Mouse (Mus musculus) ES-Bruce4 (cell line): ENCODE results near the gene Pamr1. TPM values are rescaled to one million over a fixed set of nuclear protein-coding genes. Genes with fewer than 3 reads are reported as not detected.

Experiments
- H3K27ac ChIP-seq: 2 replicates; pipeline ENCODE4 v1.5.1; 2012; ENCODE audit warnings: low read length, inconsistent platforms; ENCODE audit not compliant: insufficient read depth
- H3K27me3 ChIP-seq: 2 replicates; pipeline ENCODE4 v1.6.1; 2012; ENCODE audit warnings: mild to moderate bottlenecking, low read length, inconsistent platforms; ENCODE audit not compliant: control insufficient read depth, poor library complexity, insufficient read depth, severe bottlenecking
- H3K36me3 ChIP-seq: 2 replicates; pipeline ENCODE4 v1.6.1; 2012; ENCODE audit warnings: inconsistent platforms, mild to moderate bottlenecking, low read length, moderate library complexity; ENCODE audit not compliant: control insufficient read depth, poor library complexity, insufficient read depth, severe bottlenecking
- H3K4me1 ChIP-seq: one replicate; pipeline ENCODE4 v1.8.1; 2011; ENCODE audit warnings: low read length; ENCODE audit not compliant: control insufficient read depth, insufficient read depth
- H3K4me3 ChIP-seq: 2 replicates; pipeline ENCODE4 v1.5.1; 2011; ENCODE audit warnings: low read depth, mild to moderate bottlenecking, low read length
- H3K9ac ChIP-seq: 2 replicates; pipeline ENCODE4 v1.6.1; 2012; ENCODE audit warnings: low read depth, mild to moderate bottlenecking, inconsistent platforms; ENCODE audit not compliant: poor library complexity, severe bottlenecking
- H3K9me3 ChIP-seq: replicated peaks from 2 replicates; pipeline ENCODE4 v1.6.1; 2012; ENCODE audit warnings: mild to moderate bottlenecking, low read length, inconsistent platforms; ENCODE audit not compliant: control insufficient read depth, poor library complexity, insufficient read depth, severe bottlenecking
- CTCF ChIP-seq: IDR thresholded peaks from one replicate; pipeline ENCODE4 v1.8.1; 2011; ENCODE audit warnings: low read depth, low read length
- EP300 ChIP-seq: IDR thresholded peaks from 2 replicates; pipeline ENCODE4 v1.6.1; 2011; ENCODE audit warnings: low read depth, low read length; ENCODE audit not compliant: insufficient read depth
- POLR2A ChIP-seq: IDR thresholded peaks from one replicate; pipeline ENCODE4 v1.8.1; 2011; ENCODE audit warnings: low read length; ENCODE audit not compliant: insufficient read depth
- polyA plus RNA-seq: library from polyadenylated mRNA; stranded (reverse); fragments of >200 nt; gene quantifications from 2 replicates; pipeline ENCODE4 v1.2.4, GENCODE M21; 2011; ENCODE audit warnings: low read depth; ENCODE audit not compliant: missing spikeins, insufficient read depth, insufficient read length

Gene Pamr1
- polyA plus RNA-seq, 1 experiment, result 0.21 TPM

- Histone ChIP-seq H3K27me3 (no peaks in the 10 kb centered on the region; the same call in 1 of the 2 replicates), H3K36me3 (no peaks in the 10 kb centered on the region), H3K4me3 (no peak overlapping the region), H3K9me3 (no peaks in the 10 kb centered on the region), H3K9ac (no peak overlapping the region), H3K27ac (no peak overlapping the region), H3K4me1 (no peaks in the 10 kb centered on the region)
- TF ChIP-seq EP300, result no peak
- TF ChIP-seq POLR2A, result no peak
- TF ChIP-seq CTCF, result no peak
Measured at GRCm38 (mm10) chr2:102589977-102590376, 40.2 kb downstream of the Pamr1 start.

DNA sequence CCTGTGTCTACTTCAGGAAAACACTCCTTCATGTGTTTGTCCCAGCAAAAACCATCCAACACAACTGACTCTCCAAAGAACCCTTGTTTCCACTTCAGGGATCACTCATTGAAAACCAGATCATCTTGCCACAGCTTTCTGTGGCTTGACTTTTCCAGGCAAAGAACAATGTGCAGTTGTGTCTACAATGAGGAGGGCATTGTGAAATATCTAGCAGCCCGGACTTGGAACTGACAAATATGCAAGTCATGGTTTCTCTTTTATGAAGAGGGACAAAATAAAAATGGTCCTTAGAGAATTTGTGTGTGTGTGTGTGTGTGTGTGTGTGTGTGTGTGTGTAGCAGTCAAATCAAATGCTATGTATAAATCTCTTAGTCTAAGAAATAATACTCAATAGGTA is 44.7 kb downstream of the Pamr1 start:
- H3K9me3 ChIP-seq, result no peaks in the 10 kb centered on the region
- no peak overlapping the region for H3K4me3 ChIP-seq
- no peaks in the 10 kb centered on the region for H3K4me1 ChIP-seq
- H3K36me3 ChIP-seq, result no peaks in the 10 kb centered on the region
- H3K9ac ChIP-seq, result no peak overlapping the region
- no peak for TF ChIP-seq EP300
- TF ChIP-seq CTCF, result no peak
- no peak for TF ChIP-seq POLR2A
- H3K27ac ChIP-seq, result no peak overlapping the region
- no peaks in the 10 kb centered on the region; the same call in 1 of the 2 replicates for H3K27me3 ChIP-seq

- H3K4me3 ChIP-seq, result no peak overlapping the region
- H3K36me3 ChIP-seq, result no peaks in the 10 kb centered on the region
- no peak for TF ChIP-seq EP300
- TF ChIP-seq POLR2A, result no peak
- no peak for TF ChIP-seq CTCF
- no peaks in the 10 kb centered on the region; the same call in 1 of the 2 replicates for H3K27me3 ChIP-seq
- H3K9ac ChIP-seq, result no peak overlapping the region
- H3K9me3 ChIP-seq, result no peaks in the 10 kb centered on the region
- H3K4me1 ChIP-seq, result no peaks in the 10 kb centered on the region
- H3K27ac ChIP-seq, result no peak overlapping the region
Measured at GRCm38 (mm10) chr2:102595395-102596130, 45.8 kb downstream of the Pamr1 start.

DNA sequence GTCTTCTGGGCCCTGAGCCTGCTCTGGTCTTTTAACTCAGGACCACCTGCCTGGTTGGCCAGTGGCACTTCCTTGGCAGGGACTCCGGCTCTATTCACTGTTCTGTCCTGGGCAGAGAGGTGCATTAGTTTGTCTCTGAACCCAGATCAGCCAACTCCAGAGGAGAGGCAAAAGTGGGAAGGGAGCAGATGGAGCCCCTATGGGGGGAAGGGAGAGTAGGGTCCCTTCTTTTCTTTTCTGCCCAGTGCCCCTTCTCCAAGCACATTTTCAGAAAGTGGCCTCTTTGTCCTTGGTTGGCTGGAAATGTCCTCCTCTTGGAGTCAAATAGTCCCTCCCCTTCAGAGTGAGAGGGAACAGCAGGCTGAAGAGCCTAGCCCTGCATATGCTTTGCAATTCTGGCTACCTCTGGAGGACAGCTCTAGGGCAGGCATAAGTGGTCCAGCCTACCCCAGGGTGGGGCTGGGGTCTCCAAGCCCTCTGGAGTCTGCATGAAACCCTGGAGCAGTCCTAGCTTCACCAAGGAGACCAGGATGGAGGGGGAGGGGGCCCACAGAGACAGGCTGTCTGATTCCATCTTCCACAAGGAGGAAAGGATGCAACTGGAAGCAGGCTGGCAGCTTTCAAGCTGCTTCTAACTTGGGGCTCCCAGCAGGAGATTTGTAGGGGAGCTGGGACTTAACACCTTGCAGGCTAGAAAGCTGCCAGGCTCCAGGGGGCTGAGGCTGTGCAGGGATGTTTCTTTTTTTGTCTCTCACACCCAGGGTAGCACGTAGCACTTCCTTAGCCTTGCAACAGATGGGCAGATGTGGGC is 49.3 kb downstream of the Pamr1 start:
- Histone ChIP-seq H3K4me3 (no peak overlapping the region), H3K4me1 (no peaks in the 10 kb centered on the region), H3K27ac (no peak overlapping the region), H3K27me3 (no peaks in the 10 kb centered on the region; the same call in 1 of the 2 replicates), H3K36me3 (no peaks in the 10 kb centered on the region), H3K9me3 (no peaks in the 10 kb centered on the region), H3K9ac (no peak overlapping the region)
- TF ChIP-seq CTCF (no peak), POLR2A (no peak), EP300 (no peak)

DNA sequence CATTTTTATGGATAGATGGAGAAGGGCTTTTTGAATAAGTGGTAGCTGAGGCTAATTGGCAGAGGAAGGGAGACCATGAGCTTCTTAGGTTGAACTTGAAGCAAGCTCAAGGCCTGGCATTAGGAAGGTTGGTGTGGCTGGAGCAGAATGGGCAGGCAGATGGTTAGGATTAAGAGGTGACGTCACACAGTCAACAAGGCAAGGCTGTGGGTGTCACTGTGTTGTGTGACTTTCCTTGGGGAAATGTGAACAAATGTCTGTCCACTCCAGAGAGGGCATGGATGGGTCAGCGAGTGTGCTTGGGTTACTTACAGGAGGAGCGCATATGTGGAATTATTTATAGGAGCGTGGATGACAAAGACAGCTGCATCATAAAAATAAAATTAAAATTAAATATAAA is 50.7 kb downstream of the Pamr1 start:
- Histone ChIP-seq H3K27ac (no peak overlapping the region), H3K9me3 (no peaks in the 10 kb centered on the region), H3K27me3 (no peaks in the 10 kb centered on the region; the same call in 1 of the 2 replicates), H3K4me3 (no peak overlapping the region), H3K9ac (no peak overlapping the region), H3K4me1 (no peaks in the 10 kb centered on the region), H3K36me3 (no peaks in the 10 kb centered on the region)
- TF ChIP-seq POLR2A (no peak), CTCF (no peak), EP300 (no peak)

DNA sequence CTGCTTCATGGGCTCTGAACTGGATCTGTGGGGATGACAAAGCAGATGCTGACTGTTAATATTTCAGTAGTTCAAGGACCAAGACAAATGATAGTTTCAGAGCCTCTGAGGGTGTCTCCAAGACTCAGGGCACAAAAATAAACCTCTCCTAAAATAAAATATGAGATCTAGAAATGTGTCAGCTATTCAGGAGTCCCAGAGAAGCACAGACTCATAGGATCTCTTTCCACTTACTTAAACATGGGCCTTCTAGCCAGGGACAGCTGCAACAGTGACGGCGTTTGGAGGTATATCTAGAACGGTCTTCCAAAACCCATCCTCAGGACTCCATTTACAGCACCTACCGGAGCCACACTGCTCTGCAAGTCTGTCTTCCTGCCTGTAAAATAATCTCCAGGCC is 60.7 kb downstream of the Pamr1 start:
- Histone ChIP-seq H3K27me3 (no peaks in the 10 kb centered on the region), H3K27ac (no peak overlapping the region), H3K4me3 (no peak overlapping the region), H3K36me3 (no peaks in the 10 kb centered on the region), H3K9ac (no peak overlapping the region), H3K9me3 (no peaks in the 10 kb centered on the region), H3K4me1 (no peaks in the 10 kb centered on the region)
- TF ChIP-seq CTCF, result no peak
- TF ChIP-seq POLR2A, result no peak
- TF ChIP-seq EP300, result no peak
